Mouse (Mus musculus) thymus, postnatal 0 days (tissue): ENCODE data around the gene Adnp. TPM values are rescaled to one million over a fixed set of nuclear protein-coding genes. Genes with fewer than 3 reads are reported as not detected.
A peak's percentile ranks its signal among the peaks of the same experiment; 100 is the strongest.
"Not testable (repeated sequence)": the region's sequence is repeated elsewhere in the genome, so short reads cannot be mapped to it uniquely, and the experiment has no call there.

Experiments used
- DNase-seq: peaks from one replicate; pipeline ENCODE4 v3.0.0-alpha.2; 2015; ENCODE audit warnings: low spot score
- microRNA-seq: library from miRNA; unstranded; fragments of <30 nt; microRNA quantifications from one replicate; pipeline ENCODE4, GENCODE M21; 2016; ENCODE audit warnings: borderline number of aligned reads
- polyA plus RNA-seq: library from polyadenylated mRNA; unstranded; fragments of >200 nt; fragmentation: Nextera tagmentation; extraction: Ambion mirVana; gene quantifications from 2 replicates; pipeline ENCODE4 v1.2.1, GENCODE M21; 2015

Adnp gene
- polyA plus RNA-seq, 1 experiment from 2014 or later = 7.9 TPM

DNA sequence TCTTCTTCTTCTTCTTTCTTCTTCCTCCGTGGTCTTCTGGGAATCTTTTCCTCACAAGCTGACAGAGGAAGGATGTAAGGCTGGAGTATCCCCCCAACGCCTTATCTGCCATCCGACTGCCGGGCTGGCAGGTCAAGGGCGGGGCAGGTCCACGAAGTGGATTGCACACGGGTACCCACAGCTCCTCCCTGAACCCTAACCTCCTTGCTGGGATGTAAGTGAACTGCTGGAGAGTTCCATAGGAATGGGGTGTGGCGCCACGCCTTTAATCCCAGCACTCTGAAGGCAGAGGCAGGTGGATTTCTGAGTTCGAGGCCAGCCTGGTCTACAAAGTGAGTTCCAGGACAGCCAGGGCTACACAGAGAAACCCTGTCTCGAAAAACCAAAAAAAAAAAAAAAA lies 48.9 kb downstream of the Adnp start:
- DNase-seq = not testable (repeated sequence)

DNA sequence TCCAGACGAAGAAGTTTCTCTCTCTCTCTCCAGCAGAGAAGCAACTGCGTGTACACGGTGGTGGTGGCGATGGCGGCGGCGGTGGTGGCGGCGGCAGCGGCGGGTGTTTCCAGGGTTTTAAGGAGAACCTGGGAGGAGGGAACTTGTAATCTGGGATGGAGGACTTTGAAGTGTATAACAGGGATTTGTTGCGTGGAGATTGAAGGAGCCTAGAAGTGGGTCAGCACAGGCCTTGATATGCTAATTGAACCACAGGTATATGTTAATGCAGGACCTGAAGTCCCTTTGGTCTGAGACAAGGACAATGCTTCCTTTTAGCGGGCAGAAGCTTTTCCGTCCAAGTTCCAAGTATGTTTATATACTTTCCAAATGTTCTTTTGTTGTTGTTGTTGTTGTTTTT lies 50.6 kb downstream of the Adnp start:
- no peak for DNase-seq

DNA sequence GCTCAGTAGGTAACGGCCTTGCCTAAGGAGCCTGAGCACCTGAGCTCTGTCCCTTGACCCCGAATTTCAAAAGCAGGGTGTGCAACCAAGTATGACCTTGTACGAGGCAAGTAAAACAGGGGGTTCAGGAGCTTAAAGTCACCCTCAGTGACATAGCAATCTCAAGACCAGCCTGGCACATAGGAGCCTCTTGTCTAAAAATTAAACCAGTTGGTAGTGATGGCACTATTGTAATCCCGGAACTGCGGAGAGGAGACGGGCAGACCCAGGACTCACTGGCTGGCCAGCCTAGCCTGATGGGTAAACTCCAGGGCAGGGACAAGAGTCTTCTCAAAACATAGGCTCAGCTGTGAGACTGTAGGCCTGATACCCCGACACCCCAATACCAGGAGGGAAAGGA lies 51.2 kb downstream of the Adnp start:
- DNase-seq = no peak

DNA sequence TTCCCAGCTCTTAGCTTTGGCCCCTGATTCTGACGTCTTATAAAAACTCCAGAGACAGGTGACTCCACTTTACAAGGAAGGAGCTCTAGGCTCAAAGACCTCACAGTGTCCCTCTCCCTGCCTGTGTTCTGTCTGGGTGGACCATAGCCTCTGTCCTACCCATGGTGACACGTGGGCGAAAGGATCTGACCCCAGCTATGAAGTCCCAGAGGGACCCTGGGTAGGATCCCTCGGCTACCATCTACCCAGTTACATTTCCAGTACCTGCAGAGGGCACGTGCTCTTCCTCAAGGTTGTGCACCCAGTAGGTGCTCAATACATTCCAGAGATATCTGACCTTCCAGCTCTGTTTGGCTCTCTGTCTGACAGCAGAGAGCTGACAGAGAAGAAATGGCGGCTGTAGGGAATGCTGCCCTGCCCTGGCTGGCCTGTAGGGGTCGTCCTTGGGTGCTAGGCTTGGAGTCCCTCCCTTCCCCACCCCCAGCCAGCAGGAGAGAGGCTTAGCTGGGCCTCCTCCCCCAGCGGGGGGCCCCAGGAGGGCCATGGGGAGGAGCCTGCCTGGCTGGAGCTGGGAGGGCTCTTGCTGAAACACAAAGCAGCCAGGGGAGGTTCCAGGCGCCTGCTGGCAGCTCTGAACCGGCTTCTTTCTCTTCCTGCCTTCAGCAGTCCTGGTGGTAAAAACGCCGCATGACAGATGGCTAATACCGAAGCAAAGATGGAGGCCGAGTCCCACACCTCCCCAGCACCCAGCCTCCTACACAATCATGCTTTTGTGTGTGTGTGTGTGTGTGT lies 52.6 kb downstream of the Adnp start:
- DNase-seq = peak; percentile 98

DNA sequence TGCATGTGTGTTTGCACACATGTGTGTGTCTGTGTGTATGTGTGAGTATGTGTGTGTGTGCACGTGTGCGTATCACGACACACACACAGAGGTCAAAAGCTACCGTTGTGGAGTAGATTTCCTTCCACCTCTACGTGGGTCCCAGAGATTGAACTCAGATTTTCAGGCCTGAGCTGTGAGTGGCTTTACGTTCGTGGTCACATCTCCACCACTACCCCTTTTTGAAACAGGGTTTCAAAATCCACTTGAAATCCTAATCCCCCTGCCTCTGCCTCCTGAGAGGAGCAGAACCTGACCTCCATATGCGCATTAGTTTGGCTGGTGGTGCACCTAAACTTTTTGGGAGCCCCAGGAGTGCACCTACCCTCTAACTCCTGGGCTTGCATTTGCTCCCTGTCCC lies 57.7 kb downstream of the Adnp start:
- DNase-seq = no peak

DNA sequence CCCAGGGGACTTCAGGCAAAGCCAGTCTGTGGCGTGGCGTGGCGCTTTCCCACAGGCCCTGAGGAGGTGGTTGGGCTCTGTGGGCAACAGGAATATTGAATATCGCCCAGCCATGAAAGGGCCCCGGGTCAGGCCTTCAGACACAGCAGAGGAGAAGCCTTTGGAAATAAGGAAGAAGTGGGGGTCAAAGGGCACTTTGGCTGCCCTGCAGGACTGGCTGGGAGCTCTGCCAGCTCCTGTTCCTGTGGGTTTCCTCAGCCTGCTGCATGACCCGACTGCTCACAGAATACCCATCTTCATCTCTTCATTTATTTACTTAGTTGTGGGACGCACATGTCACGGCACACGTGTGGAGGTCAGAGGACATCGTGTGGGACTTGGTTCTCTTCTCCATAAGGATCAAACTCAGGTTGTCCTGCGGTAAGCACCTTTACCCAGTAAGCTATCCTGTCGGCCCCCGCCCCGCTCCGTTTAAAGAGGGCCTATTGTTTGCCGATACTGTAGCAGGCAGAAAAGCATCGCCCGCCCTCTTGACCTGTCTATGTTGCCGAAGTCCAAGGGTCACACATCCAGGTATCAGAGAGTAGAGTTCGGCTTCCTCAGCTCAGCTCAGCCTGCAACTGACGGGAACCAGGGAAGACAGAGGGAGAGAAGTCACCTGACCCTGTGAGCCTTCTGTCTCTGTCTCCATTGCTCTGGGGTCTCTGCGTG lies 59.0 kb downstream of the Adnp start:
- no peak for DNase-seq

DNA sequence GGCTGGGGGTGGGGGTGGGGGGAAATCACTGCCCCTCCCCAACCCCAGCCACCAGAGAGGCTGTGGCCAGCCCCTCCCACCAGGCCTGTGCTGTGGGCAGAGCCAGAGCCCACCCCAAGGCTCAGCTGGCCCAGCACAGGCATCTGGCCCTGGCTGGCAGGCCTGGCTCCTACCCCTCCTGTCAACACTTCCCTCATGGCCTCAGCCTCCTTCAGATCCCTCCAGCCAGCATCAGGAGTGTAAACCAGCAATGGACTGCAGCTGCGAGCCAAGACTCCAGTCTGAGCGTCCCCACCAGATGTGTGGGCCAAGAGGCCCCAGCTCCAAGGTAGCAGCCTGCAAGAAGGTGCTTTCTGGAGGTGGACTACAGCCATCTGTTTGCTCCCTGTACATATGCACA lies 61.5 kb downstream of the Adnp start:
- no peak for DNase-seq

DNA sequence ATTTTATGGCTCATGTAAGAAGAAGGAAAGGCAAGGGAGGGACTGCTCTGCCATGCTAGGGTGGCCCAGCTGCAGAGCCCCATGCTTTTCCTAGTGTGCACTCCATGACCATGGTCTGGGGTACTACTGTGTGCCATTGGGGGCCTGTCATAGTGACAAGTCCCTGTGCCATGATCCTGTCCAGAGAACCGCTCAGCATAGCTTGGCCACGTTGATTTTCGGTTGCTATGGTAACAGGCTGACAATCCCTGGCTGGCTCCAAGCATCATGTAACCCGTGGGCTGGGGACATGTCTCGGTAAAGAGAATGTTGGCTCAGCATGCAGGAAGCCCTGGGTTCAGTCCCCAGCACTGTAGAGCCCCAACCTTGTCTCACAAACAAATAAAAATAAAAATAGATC lies 63.1 kb downstream of the Adnp start:
- DNase-seq = no peak

DNA sequence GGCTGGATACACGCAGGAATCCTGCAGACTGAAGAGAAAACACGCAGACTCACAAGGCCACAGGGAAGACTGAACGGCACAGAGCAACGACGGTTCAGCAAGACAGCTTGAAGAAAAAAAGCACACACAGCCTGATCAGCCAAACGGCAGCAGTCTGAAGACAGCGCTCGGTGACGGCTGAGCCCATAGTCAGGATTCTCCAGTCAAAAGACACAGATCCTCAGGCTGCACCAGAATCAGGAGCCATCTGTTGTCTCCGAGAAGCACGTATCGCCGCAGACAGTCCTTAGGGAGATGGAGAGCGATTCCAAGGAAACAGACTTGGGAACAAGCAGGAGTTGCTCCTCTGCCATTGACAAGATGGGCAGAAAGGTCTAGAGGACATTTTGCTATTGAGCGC lies 69.8 kb downstream of the Adnp start:
- DNase-seq = no peak

Small RNA genes within 50 kb of the gene (microRNA-seq; reads per million reads assigned to microRNA genes)
- not detected for gene Gm24561

Other genes starting within 250 kb of the Adnp start
- gene Ripor3, start 196.5 kb downstream of the Adnp start, polyA plus RNA-seq = 0.18 and 0.30 TPM in 2 replicates
- 3.1 and 3.4 TPM in 2 replicates for gene Pard6b, start 126.1 kb downstream of the Adnp start, polyA plus RNA-seq
- gene Gm20716, start 23.3 kb upstream of the Adnp start, polyA plus RNA-seq = 10.4 and 15.3 TPM in 2 replicates
- gene Dpm1, start 23.5 kb upstream of the Adnp start, polyA plus RNA-seq = 143 and 144 TPM in 2 replicates
- gene Mocs3, start 23.5 kb upstream of the Adnp start, polyA plus RNA-seq = 9.3 and 11.4 TPM in 2 replicates
- not detected in 2 replicates for gene Kcng1, start 74.6 kb upstream of the Adnp start, polyA plus RNA-seq